12 mouse cellular contexts compared by ENCODE assay signal in genomic region chr4:131374527-131375290, GRCm38 (mm10).
DNase-seq lines count a peak whose midpoint lies in the region; ATAC-seq and TF ChIP-seq lines count a peak whose summit lies in the region.
"Had no signal": no experiment of that assay in that cellular context is flagged by ENCODE, and none has a peak within 500 bp of the region (broad histone marks: within the 10 kb centered on the region; RNA-seq: fewer than 3 reads in every experiment).

No protein-coding gene starts in this region.

- H3K27me3 ChIP-seq in forebrain, embryonic 14.5 days (replicated peaks; ENCODE audit: control insufficient read depth, insufficient read depth, low read length): no peaks in the 10 kb centered on the region
- H3K27me3 ChIP-seq in forebrain, embryonic 11.5 days (ENCODE audit: control insufficient read depth, insufficient read depth, low read length): no peaks in the 10 kb centered on the region
- no peaks in the 10 kb centered on the region for H3K27me3 ChIP-seq in liver, adult 2 months (ENCODE audit: control insufficient read depth, insufficient read depth, low read length)
- no peaks in the 10 kb centered on the region for H3K27me3 ChIP-seq in liver, embryonic 11.5 days (replicated peaks; ENCODE audit: control insufficient read depth, insufficient read depth, low read length)
- no peaks in the 10 kb centered on the region for H3K27me3 ChIP-seq in hindbrain, embryonic 13.5 days
- H3K27me3 ChIP-seq: liver, embryonic 13.5 days had no signal

- H3K4me2 ChIP-seq in forebrain, embryonic 14.5 days (ENCODE audit: low read length): no peak overlapping the region
- H3K4me2 ChIP-seq in forebrain, embryonic 11.5 days (ENCODE audit: low read depth, low read length, severe bottlenecking): no peak overlapping the region
- no peak overlapping the region for H3K4me2 ChIP-seq in liver, embryonic 11.5 days
- H3K4me2 ChIP-seq in hindbrain, embryonic 13.5 days: no peak overlapping the region
- H3K4me2 ChIP-seq: liver, embryonic 13.5 days had no signal

- no peak overlapping the region for H3K27ac ChIP-seq in forebrain, embryonic 14.5 days (ENCODE audit: low read depth, low read length)
- no peak overlapping the region for H3K27ac ChIP-seq in forebrain, embryonic 11.5 days (ENCODE audit: low read depth, low read length)
- no peak overlapping the region for H3K27ac ChIP-seq in liver, adult 2 months (replicated peaks; ENCODE audit: insufficient read depth, low read depth, low read length)
- no peak overlapping the region for H3K27ac ChIP-seq in liver, embryonic 11.5 days (ENCODE audit: low read depth, low read length)
- no peak overlapping the region; the same call in 1 of the 2 replicates for H3K27ac ChIP-seq in ES-E14 (ENCODE audit: insufficient read depth, low read depth, low read length, poor library complexity, severe bottlenecking)
- no peak overlapping the region for H3K27ac ChIP-seq in bone marrow macrophage, adult 2 months (ENCODE audit: insufficient read depth, low read depth, low read length)
- H3K27ac ChIP-seq in hindbrain, embryonic 13.5 days: no peak overlapping the region
- H3K27ac ChIP-seq: hindbrain, embryonic 10.5 days; liver, embryonic 13.5 days had no signal

- 88% methylated on average over 6 of the region's 6 CpGs for WGBS in forebrain, embryonic 14.5 days
- 88% methylated on average over 6 of the region's 6 CpGs for WGBS in forebrain, embryonic 11.5 days
- WGBS in liver, adult 2 months: 83% methylated on average over 6 of the region's 6 CpGs
- 85% methylated on average over 6 of the region's 6 CpGs for WGBS in liver, embryonic 11.5 days
- WGBS in hindbrain, embryonic 13.5 days: 88% methylated on average over 6 of the region's 6 CpGs

- H3K36me3 ChIP-seq in forebrain, embryonic 14.5 days (ENCODE audit: control insufficient read depth, insufficient read depth, low read length): no peaks in the 10 kb centered on the region
- H3K36me3 ChIP-seq in forebrain, embryonic 11.5 days (ENCODE audit: control insufficient read depth, insufficient read depth, low read length): no peaks in the 10 kb centered on the region
- no peaks in the 10 kb centered on the region for H3K36me3 ChIP-seq in liver, adult 2 months (ENCODE audit: control insufficient read depth, insufficient read depth, low read length)
- H3K36me3 ChIP-seq in liver, embryonic 11.5 days (ENCODE audit: control insufficient read depth, insufficient read depth, low read length): no peaks in the 10 kb centered on the region
- no peaks in the 10 kb centered on the region for H3K36me3 ChIP-seq in ES-E14 (ENCODE audit: control insufficient read depth, insufficient read depth, low read length, poor library complexity, severe bottlenecking)
- no peaks in the 10 kb centered on the region for H3K36me3 ChIP-seq in hindbrain, embryonic 13.5 days
- H3K36me3 ChIP-seq: hindbrain, embryonic 10.5 days; liver, embryonic 13.5 days had no signal

- no peak overlapping the region for H3K4me3 ChIP-seq in forebrain, embryonic 14.5 days (ENCODE audit: low read depth, low read length)
- no peak overlapping the region for H3K4me3 ChIP-seq in forebrain, embryonic 11.5 days (ENCODE audit: low read depth, low read length)
- H3K4me3 ChIP-seq in liver, adult 2 months (ENCODE audit: insufficient read depth, low read depth, low read length): no peak overlapping the region
- no peak overlapping the region for H3K4me3 ChIP-seq in liver, embryonic 11.5 days (ENCODE audit: low read depth, low read length)
- H3K4me3 ChIP-seq in ES-E14 (ENCODE audit: insufficient read depth in 1 of 2, low read depth in 1 of 2, low read length in 2 of 2, poor library complexity in 1 of 2, severe bottlenecking in 1 of 2): no peak overlapping the region
- H3K4me3 ChIP-seq in bone marrow macrophage, adult 2 months (ENCODE audit: insufficient read depth, low read length): no peak overlapping the region
- no peak overlapping the region for H3K4me3 ChIP-seq in hindbrain, embryonic 13.5 days
- H3K4me3 ChIP-seq: hindbrain, embryonic 10.5 days; liver, embryonic 13.5 days had no signal

- TF ChIP-seq CTCF in liver, adult 2 months (IDR thresholded peaks at IDR 0.05; ENCODE audit: low read depth, low read length): 0 out of 2 replicates have a peak, but pooled peaks have one; percentile 18
- TF ChIP-seq CTCF in bone marrow macrophage, adult 2 months (IDR thresholded peaks at IDR 0.05; ENCODE audit: low read depth, low read length): peak; percentile 50

- in situ Hi-C loops in ES-E14 (cut with MboI; ENCODE audit: low sequenced_read_pairs in 2 of 2, unreplicated experiment in 2 of 2): no loop called here

- no peaks in the 10 kb centered on the region for H3K4me1 ChIP-seq in forebrain, embryonic 14.5 days (ENCODE audit: control insufficient read depth, insufficient read depth, low read length)
- H3K4me1 ChIP-seq in forebrain, embryonic 11.5 days (replicated peaks; ENCODE audit: control insufficient read depth, insufficient read depth, low read length): no peaks in the 10 kb centered on the region
- no peaks in the 10 kb centered on the region for H3K4me1 ChIP-seq in liver, adult 2 months (ENCODE audit: control insufficient read depth, insufficient read depth, low read length)
- H3K4me1 ChIP-seq in liver, embryonic 11.5 days (replicated peaks; ENCODE audit: control insufficient read depth, insufficient read depth, low read length): no peaks in the 10 kb centered on the region
- no peaks in the 10 kb centered on the region for H3K4me1 ChIP-seq in ES-E14 (ENCODE audit: control insufficient read depth in 2 of 2, insufficient read depth in 2 of 2, low read length in 2 of 2, poor library complexity in 1 of 2)
- no peaks in the 10 kb centered on the region for H3K4me1 ChIP-seq in bone marrow macrophage, adult 2 months (ENCODE audit: control insufficient read depth, insufficient read depth, low read length)
- H3K4me1 ChIP-seq in hindbrain, embryonic 13.5 days (replicated peaks): peaks cover 7% of the 10 kb centered on the region; the same call in 1 of the 2 replicates
- H3K4me1 ChIP-seq: liver, embryonic 13.5 days had no signal

- no peaks in the 10 kb centered on the region for H3K9me3 ChIP-seq in forebrain, embryonic 14.5 days (replicated peaks; ENCODE audit: control insufficient read depth, low read length)
- no peaks in the 10 kb centered on the region for H3K9me3 ChIP-seq in forebrain, embryonic 11.5 days (ENCODE audit: control insufficient read depth, low read length)
- H3K9me3 ChIP-seq in liver, embryonic 11.5 days (ENCODE audit: control insufficient read depth, low read length): no peaks in the 10 kb centered on the region
- no peaks in the 10 kb centered on the region for H3K9me3 ChIP-seq in ES-E14 (ENCODE audit: control insufficient read depth, insufficient read depth, low read depth, low read length)
- no peaks in the 10 kb centered on the region for H3K9me3 ChIP-seq in hindbrain, embryonic 13.5 days
- H3K9me3 ChIP-seq: hindbrain, embryonic 10.5 days had no signal

- no peak for TF ChIP-seq POLR2A in liver, adult 2 months (IDR thresholded peaks at IDR 0.05; ENCODE audit: extremely low read depth, insufficient read depth, low read length)
- TF ChIP-seq POLR2A in bone marrow macrophage, adult 2 months (IDR thresholded peaks at IDR 0.05; ENCODE audit: borderline replicate concordance, low read depth, low read length): no peak

- ATAC-seq in forebrain, embryonic 14.5 days: no peak
- no peak for ATAC-seq in forebrain, embryonic 11.5 days (replicated peaks; ENCODE audit: low FRiP score)
- no peak for ATAC-seq in liver, embryonic 11.5 days (replicated peaks; ENCODE audit: low FRiP score)
- no peak for ATAC-seq in hindbrain, embryonic 13.5 days (ENCODE audit: low FRiP score)

- H3K9ac ChIP-seq in forebrain, embryonic 14.5 days (ENCODE audit: low read length): no peak overlapping the region
- no peak overlapping the region for H3K9ac ChIP-seq in forebrain, embryonic 11.5 days (ENCODE audit: low read length)
- no peak overlapping the region for H3K9ac ChIP-seq in liver, adult 2 months (ENCODE audit: low read depth, low read length)
- no peak overlapping the region for H3K9ac ChIP-seq in liver, embryonic 11.5 days (ENCODE audit: low read depth, low read length)
- no peak overlapping the region for H3K9ac ChIP-seq in ES-E14 (ENCODE audit: insufficient read depth, low read depth, low read length, poor library complexity, severe bottlenecking)
- H3K9ac ChIP-seq in hindbrain, embryonic 13.5 days: no peak overlapping the region
- H3K9ac ChIP-seq: liver, embryonic 13.5 days had no signal

- peak; percentile 14 for DNase-seq in forebrain, embryonic 14.5 days (ENCODE audit: low spot score)
- DNase-seq in forebrain, embryonic 11.5 days (ENCODE audit: low spot score): no peak
- DNase-seq in liver, adult 2 months (ENCODE audit: extremely low read depth, low read depth, low spot score): no peak
- no peak for DNase-seq in liver, embryonic 11.5 days (ENCODE audit: low spot score)
- peak; percentile 13 for DNase-seq in ES-E14 (ENCODE audit: low read depth, low spot score)
- DNase-seq in spleen, postnatal 36 days (ENCODE audit: low spot score in 2 of 2): no peak
- DNase-seq: cerebellum, adult 18-20 months; liver, embryonic 13.5 days; right cerebral cortex, adult 18-20 months had no signal

- no peaks in the 10 kb centered on the region for H3K79me2 ChIP-seq in liver, adult 2 months (ENCODE audit: control insufficient read depth, insufficient read depth, low read length)

TF ChIP-seq in ES-E14, 5 proteins besides CTCF, POLR2A, EP300 and RAD21:
- TF ChIP-seq ZNF384 (IDR thresholded peaks at IDR 0.05; ENCODE audit: low read depth, low read length) (no peak), ZC3H11A (IDR thresholded peaks at IDR 0.05; ENCODE audit: borderline replicate concordance, low read depth, low read length) (no peak), CHD2 (IDR thresholded peaks at IDR 0.05; ENCODE audit: low read depth, low read length) (no peak), MAFK (IDR thresholded peaks at IDR 0.05; ENCODE audit: insufficient read depth, low read depth, low read length) (no peak), HCFC1 (IDR thresholded peaks at IDR 0.05; ENCODE audit: borderline replicate concordance, insufficient read depth, low read length) (no peak)

Comparison
In these comparisons a context has a peak if more than half of its experiments do, and no peak if none do; other contexts are left out.
1. DNase-seq: peak in forebrain, embryonic 14.5 days (single experiment) and ES-E14 (single experiment); none in forebrain, embryonic 11.5 days (single experiment), liver, adult 2 months (single experiment), liver, embryonic 11.5 days (single experiment) and spleen, postnatal 36 days (0 of 2).